Mouse (Mus musculus) cerebellum, adult (tissue): ENCODE results near the gene Wdr1.
A peak's percentile ranks its signal among the peaks of the same experiment; 100 is the strongest.
"Not testable (repeated sequence)": the region's sequence is repeated elsewhere in the genome, so short reads cannot be mapped to it uniquely, and the experiment has no call there.

Experiments
- ATAC-seq: cut with Nextera tagmentation; 2 replicates; pipeline ENCODE4 v1.9.2; 2017; ENCODE audit warnings: mild to moderate bottlenecking, moderate library complexity, mixed read lengths; ENCODE audit not compliant: insufficient number of reproducible peaks, low FRiP score, low TSS enrichment

The Wdr1 gene

DNA sequence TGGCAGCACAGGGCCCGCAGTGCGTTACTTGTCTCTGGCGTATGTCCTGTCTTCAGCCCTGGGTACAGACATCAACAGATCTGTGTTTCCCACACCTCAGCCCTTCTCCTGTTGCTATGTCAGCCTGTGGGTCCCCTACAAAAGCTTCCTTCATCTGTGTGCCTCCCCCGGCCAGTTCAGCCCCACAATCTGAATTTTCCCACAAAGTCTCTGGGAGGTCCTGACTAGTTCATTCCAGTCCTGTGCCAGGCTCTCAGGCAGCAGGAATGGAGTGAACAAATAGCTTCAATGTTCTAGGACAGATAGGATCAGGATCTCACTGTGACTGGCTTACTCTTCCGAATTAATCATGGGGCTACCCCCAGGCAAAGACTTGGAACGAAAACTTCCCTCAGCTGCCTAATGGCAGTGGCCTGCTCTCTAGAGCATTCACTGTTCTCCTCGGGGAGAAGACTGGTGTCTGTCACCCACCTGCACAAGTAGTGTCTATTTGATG is 63.7 kb downstream of the Wdr1 start:
- no peak for ATAC-seq

DNA sequence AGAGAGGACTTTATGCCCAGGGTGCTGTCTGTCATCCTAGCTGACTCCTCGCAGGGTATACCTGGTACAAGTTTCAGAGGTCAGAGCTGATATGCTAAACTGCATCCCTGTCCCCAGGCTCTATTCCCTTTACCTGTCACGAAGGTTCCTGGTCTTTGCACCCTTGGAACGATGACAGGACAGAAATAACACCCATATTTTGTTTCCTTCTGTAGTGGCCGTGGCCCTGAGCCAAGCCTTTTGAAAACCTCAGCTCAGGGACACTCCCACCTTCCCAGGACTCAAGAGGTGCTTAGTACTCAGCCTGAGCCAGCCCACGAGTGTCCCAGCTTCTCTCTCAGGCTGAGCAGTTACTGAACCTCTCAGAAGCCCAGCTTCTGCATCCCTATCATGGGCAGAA is 64.5 kb downstream of the Wdr1 start:
- no peak for ATAC-seq

DNA sequence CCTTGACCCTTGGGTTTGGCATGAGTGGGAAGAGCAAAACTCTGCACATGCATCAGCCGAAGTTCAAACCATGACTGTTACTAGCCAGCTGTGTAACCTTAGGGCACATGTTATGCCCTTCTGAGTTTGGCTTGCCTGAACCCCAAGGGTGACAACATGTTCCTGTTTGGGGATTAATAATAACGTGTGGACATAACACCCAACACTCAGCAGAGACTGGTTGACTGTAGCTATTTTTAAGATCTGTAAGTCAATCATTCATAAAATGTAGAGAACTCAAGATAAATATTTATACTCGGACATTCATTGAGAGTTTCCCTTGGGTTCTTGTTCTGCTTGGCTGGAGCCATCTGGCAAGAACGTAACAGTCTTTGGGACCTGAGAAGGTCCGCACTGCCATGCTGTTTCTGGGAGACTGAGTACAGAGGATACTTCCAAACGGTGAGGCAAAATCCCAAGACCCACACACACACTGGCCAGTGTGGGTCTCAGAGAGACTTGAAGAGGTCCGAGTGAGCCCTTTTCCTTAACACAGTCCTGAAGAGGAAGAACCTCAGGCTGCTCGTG is 66.4 kb downstream of the Wdr1 start:
- ATAC-seq = no peak

DNA sequence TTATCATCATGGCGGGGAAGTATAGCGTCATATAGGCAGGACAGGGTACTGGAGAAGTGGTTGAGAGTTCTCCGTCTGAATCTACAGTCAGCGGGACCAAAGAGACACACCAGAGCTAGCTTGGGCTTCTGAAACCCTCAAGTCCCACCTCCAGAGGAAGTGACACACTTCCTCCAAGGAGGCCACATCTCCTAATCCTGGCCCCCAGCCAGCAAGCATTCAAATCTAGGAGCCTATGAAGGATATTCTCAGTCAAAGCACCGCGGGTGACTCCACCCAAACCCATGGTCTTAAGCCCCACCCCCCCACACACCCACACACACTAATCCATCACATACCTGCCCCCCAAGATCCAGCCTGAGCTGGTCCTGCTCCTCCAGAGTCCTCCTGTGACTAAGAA is 69.1 kb downstream of the Wdr1 start:
- ATAC-seq = no peak

DNA sequence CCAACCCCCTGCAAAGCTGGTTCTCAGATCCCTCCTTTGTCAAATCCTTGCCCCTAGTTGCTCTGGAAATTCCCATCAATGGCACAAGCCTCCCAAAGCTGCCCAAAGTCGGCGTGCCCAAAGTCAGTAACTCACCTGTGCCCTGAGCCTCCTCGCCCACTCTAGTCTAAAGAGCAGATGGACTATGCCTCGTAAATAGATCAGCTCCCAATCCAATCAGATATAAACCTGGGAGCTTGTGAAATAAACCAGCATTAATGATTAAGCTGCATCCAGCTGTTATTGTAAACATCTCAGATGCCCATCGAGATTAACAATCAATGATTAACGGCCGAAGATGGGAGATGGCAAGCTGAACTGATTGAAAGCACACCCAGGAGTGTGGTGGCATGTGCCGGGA is 71.3 kb downstream of the Wdr1 start:
- no peak for ATAC-seq

DNA sequence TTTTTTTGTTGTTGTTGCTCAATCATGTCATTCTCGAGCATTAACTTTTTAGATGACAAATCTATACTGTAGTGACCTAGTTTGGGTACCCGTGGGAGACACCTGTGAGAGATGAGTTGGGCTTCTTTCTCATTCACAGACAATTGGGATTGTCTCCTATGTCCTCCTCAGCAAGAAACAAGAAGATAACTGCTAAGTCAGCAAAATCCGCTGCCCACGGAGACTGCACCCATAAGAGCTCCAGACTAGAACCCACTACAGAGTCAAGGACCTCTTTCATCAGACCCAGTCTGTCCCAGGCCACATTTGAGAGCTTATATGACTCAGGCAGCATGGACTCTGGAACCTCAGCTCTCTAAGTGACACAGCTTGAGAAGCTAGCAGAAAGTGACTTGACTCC is 73.3 kb downstream of the Wdr1 start:
- no peak for ATAC-seq

DNA sequence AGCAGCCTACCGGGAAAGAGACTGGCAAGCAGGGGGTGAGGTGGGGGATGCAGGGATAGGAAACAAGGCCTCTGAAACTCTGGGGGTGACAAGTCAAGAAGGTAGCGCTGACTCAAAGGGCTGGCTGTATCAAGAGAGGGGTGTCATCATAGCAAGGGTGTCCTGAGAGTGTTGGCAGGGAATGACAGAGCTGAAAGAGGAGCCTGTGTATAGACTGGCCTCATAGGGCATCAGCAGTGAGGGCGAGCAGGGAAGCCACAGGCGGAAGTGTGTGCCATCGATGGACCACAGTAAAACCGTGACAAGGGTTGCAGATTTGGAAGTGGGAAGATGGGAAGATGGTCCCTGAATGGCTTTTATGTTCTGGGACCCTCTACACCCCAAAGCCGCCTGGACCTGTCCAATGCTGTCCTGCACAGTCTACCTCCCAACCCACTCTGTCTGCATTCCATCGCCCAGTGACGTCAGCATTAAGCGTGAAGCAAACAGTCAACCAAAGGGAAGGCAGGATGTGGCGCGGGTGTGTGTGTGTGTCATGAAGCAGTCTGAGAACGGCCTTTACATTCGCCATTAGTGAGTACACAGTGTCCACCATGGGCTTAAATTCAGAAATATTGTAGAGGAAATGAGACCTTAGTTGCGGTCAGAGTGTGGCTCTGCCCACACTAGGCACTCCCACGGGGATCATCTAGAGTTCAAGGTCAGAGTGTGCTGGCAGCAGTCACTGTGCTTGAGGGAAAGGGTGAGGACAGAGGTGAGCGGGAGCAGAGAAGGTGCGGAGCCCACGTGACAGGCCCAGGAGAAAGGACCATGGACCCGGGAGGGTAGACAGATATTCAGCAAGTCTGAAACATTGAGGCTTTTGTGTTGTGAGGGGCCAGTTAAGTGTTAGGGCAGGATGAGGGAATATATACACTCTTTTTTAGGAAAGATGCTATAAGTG is 74.1 kb downstream of the Wdr1 start:
- ATAC-seq = no peak

DNA sequence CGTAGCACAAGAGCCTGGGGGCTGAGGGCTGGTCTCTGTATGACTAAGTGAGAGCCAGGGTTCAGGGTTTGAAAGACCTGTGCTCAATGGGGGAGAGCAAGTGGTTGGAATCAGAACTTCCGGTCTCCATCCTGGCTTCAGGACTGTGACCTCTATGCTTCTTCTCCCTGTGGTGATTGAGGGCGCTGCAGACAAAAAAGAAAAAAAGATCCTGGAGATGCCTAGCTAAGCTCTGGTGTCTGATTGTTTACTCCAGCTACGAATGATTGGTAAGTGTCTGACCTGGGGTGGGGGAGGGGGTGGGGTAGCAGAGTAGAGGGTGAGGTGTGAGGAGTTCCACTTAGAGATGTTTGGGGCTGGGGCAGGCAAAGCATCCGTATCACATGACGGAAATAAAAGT is 75.0 kb downstream of the Wdr1 start:
- ATAC-seq = no peak

DNA sequence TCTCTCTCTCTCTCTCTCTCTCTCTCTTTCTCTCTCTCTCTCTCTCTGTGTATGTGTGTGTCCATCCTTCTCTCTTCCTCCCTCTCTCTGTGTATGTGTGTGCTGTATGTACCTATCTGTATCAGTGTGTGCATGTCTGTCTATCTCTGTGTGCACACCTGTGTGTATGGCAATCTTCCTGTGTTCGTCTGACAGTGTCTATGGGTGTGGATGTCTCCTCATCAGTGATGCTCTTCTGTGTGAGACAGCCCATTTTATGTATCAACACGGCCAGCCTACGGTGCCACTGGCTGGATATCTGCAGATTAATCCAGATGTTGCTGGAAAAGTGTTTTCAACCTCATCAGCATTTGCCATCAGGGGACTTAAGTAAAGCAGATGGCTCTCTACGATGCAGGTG is 75.8 kb downstream of the Wdr1 start:
- no peak for ATAC-seq

DNA sequence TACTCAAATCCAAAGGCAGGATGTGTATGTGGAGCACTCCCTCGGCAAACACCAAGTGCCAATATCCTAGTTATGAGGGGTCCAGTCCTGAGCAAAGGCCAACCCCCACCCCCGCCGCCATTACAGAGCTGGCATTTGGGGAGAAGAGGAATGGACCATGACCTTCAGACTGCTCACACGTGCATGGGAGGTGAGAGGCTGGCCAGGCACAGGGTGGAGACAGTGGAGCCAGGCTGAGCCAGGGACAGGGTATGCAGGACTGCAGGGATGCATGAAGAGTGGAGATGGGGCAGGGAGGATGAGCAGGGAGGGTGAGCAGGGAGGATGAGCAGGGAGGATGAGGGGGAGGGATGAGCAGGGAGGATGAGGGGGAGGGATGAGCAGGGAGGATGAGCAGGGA is 77.1 kb downstream of the Wdr1 start:
- ATAC-seq = no peak

DNA sequence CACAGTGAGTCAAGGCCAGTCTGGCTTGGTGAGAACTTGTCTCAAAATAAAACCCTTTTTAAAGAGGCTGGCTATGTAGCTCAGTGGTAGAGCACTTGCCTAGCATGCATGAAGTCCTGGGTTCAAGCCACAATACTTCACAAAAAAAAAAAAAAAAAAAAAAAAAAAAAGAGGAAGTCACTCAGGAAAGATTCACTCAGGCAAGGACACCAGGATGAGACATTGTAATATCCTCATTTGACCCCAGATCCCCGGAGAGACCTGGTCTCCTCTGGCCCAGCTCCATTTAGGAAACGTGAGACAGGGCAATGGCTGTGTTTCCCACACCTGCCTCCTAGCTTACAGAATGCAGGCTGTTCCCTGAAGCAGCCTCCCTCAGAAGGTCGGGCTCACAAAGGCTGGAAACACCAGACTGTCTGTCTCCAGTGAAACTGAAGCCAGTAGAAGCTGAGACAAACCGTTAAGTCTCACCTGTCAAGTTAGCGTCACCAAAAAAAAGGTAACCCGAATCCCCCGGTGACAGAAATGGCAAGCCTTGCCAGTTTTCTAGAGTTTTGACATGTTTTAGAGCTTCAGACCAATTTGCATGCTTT is 79.4 kb downstream of the Wdr1 start:
- ATAC-seq = no peak

DNA sequence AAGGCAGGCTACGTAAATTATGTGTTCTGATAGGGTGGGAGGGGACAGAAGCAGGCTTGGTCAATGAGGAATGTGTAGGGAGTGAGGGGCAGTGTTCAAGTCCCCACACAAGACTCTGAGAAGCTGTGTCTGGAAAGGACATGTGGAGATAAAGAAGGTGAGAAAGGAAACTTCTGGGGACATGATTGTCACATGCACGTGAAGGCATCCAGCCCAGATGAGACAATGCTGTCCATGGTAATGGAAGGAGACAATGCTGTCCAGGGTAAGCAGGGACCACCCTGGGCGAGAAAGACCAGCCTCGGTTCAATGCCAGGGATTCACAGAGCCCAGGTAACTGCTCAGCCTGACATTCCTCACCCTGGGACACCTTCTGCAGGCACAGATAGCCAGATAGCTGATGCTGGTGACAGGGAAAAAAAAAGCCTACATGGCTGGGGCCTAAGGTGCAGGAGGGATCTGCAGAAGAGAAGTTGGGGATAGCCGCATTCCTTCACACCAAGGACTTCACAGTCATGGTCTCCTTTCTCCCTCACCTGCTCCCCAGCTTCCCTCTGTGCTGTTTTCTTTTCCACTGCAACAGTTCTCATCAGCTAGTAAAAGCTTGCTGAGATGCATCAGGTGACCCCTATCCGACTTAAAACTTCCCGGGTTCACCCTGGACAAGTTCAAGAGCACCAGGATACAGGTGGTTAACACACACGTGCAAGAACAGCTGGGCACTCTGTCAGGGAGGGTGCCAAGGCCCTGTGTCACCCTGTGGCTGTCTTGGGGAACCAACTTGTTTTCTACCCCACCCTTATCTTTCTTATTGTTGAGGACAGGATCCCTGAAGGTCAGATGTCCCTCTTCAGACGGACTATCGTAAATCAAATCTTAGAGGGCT is 82.0 kb downstream of the Wdr1 start:
- no peak for ATAC-seq

DNA sequence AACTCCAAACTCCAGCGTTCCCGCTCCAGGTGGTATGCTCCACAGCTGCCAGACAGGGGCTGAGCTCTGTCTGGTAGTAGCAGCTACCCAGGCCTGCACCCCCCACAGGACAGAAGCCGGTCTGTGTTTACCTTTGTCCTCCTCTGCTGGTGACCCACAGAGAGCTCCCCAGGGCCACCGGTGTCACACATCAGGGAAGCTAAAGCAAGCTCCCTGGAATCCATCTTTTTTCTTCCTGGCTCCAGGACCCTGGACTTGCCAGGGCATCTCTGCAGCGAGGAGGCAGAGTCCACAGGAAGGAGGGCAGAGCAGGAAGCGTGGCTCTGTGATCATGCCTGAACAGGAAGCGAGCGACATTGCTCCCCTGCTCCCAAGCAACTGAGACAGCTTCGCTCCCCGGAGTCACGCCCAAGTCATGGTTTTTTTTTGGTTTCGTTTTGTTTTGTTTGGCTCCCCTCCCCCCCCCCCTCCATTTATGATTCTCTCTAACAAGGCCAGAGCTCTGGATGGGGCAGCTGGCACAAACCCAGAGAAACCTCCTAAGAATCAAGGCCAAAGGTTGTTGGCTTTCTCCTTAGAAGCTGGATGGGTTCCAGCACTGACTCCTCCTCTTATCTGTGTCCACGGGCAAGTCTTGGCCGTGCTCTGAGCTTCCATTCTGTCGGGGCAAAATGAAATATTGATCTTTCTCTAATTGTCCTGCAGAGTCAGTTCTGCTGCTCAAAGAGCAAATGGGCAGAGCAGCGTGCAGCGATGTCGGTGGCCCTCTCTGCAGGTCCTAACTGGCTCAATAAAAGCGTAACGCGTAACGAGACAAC is 82.9 kb downstream of the Wdr1 start:
- ATAC-seq = peak; percentile 42; the same call in 1 of the 2 replicates

DNA sequence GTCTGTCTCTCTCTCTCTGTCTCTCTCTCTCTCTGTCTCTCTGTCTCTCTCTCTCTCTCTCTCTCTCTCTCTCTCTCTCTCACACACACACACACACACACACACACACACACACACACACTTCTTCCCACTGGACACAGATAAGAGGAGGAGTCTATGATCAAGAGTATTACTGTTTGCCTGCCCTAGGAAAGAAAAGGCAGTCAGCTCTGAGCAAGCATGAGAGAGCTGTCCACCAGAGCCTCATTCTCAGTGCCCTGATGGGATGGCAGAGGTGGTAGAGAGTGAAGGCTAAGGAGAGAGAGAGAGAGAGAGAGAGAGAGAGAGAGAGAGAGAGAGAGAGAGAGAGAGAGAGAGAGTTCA is 83.5 kb downstream of the Wdr1 start:
- not testable (repeated sequence) for ATAC-seq

DNA sequence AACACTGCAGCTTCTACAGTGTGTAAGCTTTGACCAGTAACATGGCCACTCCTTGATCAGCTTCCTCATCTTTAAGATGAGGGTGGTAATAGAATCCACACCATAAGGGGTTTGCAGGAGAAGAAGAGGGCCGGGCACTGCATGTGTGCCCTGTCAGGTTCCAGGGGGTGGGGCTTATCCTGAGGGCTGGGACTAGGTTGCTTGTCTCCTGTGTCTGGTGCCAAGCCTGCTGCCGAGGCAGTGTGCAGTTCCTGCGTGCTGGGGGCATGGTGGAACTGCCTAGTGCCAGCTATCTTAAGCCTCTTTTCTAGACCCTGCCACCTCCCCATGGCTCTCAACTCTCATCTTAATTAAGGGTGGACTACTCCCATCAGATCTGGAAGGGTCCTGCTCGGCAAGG is 84.0 kb downstream of the Wdr1 start:
- ATAC-seq = peak; percentile 52; the same call in 1 of the 2 replicates

DNA sequence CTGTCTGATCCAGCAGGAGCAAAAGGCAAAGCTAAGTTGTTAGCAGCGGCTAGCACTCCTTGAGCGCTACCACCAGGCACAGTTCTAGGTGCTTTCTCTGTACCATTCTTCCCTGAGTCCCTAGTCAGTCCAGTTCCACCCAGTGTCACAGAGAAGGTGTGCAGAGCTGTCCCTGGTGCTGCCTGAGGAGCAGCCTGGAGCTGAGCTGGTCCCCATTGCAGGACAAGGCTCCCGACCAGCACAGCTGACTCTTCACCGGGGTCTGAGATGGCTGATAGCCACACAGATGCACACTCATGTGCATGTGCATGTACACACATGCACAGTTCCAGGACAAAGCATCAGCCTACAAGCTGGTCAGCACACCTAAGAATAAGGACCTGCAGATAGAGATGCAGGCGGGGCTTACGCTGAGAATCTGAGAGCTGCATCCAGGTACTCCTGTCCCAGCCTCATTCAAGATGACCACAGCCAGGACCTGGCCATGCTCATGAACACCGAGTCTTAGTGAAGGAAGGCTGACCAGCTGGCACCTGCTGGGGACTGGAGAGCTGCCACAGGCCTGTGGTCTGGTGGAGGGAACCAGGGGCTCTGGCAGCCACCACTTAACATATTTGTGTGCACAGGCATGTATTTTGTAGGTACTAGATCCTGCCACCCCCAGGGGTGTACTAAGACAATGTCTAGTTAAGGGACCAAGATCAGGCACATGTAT is 85.1 kb downstream of the Wdr1 start:
- peak; percentile 51 for ATAC-seq

DNA sequence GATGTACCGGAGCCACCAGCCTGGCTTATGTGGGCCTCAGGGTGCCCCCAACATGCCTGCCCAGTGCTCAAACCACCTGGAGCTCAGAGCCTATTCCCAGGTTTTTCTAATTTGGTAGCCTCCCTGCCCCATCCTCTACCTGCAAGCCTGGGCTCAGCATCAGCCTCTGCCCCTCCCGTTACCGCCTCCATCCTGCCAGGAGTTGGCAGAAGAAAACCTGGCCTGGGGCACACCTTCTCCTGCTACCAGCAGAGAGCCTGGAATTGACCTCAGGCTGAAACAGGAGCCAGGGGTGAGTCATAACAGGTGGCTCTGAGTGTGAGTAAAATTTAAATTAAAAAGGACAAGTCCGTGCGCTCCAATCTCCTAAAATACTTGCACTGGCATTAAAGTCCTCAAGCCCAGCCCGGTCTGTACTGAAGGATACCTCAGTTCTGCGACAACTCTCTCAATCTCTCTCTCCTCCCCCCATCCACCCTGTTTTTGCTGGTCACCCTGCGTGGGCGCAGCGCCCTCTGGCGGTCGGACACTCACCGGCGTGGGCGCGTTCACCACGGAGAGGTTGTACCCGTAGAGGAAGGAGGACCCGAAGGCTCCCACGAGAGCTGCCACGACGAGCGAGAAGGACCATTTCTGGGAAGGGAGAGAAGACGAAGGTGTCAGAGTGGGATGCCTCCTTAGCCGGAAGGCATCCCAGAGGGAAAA is 86.0 kb downstream of the Wdr1 start:
- ATAC-seq = peak; percentile 18
